Comparison of ENCODE assay signal across 17 mouse cellular contexts in genomic region chr16:10697861-10698659, GRCm38 (mm10).
DNase-seq lines count a peak whose midpoint lies in the region; ATAC-seq lines count a peak whose summit lies in the region.
"Had no signal": no experiment of that assay in that cellular context is flagged by ENCODE, and none has a peak within 500 bp of the region (broad histone marks: within the 10 kb centered on the region; RNA-seq: fewer than 3 reads in every experiment).

No protein-coding gene starts in this region.

- no peak for DNase-seq in forebrain, embryonic 10.5 days (ENCODE audit: extremely low spot score, low spot score)
- DNase-seq in forebrain, embryonic 14.5 days (ENCODE audit: low spot score), result no peak
- DNase-seq in lung, adult 18-20 months, result peak; percentile 38 to 59
- DNase-seq in lung, postnatal 10 days, result no peak
- peak; percentile 42 for DNase-seq in lung, postnatal 36 days
- DNase-seq in layer of hippocampus, adult 11-12 months (ENCODE audit: low spot score), result no peak
- DNase-seq in kidney, adult 9 months, result no peak
- DNase-seq: adrenal gland, postnatal 10 days; gastrocnemius, postnatal 14 days; heart, adult 2 months; retina, postnatal 1 day; right cerebral cortex, postnatal 4 days had no signal

- H3K27me3 ChIP-seq in forebrain, embryonic 10.5 days (ENCODE audit: poor library complexity, severe bottlenecking), result 0 out of 2 replicates have a peak, but pooled peaks cover 5% of the 10 kb centered on the region
- H3K27me3 ChIP-seq in forebrain, embryonic 14.5 days (replicated peaks; ENCODE audit: control insufficient read depth, insufficient read depth, low read length), result no peaks in the 10 kb centered on the region
- H3K27me3 ChIP-seq: hindbrain, embryonic 12.5 days; megakaryocyte, embryonic 14.5 days; midbrain, embryonic 15.5 days had no signal

- ATAC-seq in forebrain, embryonic 14.5 days, result no peak
- ATAC-seq: midbrain, embryonic 15.5 days had no signal

- H3K9ac ChIP-seq in forebrain, embryonic 14.5 days (ENCODE audit: low read length), result no peak overlapping the region
- H3K9ac ChIP-seq: hindbrain, embryonic 12.5 days; liver, embryonic 14.5 days; midbrain, embryonic 15.5 days had no signal

- peaks cover 31% of the 10 kb centered on the region for H3K4me1 ChIP-seq in forebrain, embryonic 10.5 days
- no peaks in the 10 kb centered on the region for H3K4me1 ChIP-seq in forebrain, embryonic 14.5 days (ENCODE audit: control insufficient read depth, insufficient read depth, low read length)
- H3K4me1 ChIP-seq: midbrain, embryonic 15.5 days had no signal

- H3K36me3 ChIP-seq in forebrain, embryonic 10.5 days (replicated peaks), result no peaks in the 10 kb centered on the region
- no peaks in the 10 kb centered on the region for H3K36me3 ChIP-seq in forebrain, embryonic 14.5 days (ENCODE audit: control insufficient read depth, insufficient read depth, low read length)
- H3K36me3 ChIP-seq: midbrain, embryonic 15.5 days had no signal

- H3K27ac ChIP-seq in forebrain, embryonic 10.5 days, result 0 out of 2 replicates have a peak overlapping the region, but pooled peaks have one; percentile 20
- no peak overlapping the region for H3K27ac ChIP-seq in forebrain, embryonic 14.5 days (ENCODE audit: low read depth, low read length)
- H3K27ac ChIP-seq: heart, adult 2 months; hindbrain, embryonic 12.5 days; kidney, postnatal 0 days; liver, embryonic 14.5 days; midbrain, embryonic 15.5 days had no signal

- no peak overlapping the region for H3K4me2 ChIP-seq in forebrain, embryonic 14.5 days (ENCODE audit: low read length)
- H3K4me2 ChIP-seq: hindbrain, embryonic 12.5 days; midbrain, embryonic 15.5 days had no signal

- H3K9me3 ChIP-seq in forebrain, embryonic 10.5 days, result no peaks in the 10 kb centered on the region
- H3K9me3 ChIP-seq in forebrain, embryonic 14.5 days (replicated peaks; ENCODE audit: control insufficient read depth, low read length), result no peaks in the 10 kb centered on the region
- H3K9me3 ChIP-seq: hindbrain, embryonic 12.5 days; megakaryocyte, embryonic 14.5 days; midbrain, embryonic 15.5 days had no signal

- WGBS in forebrain, embryonic 10.5 days, result 75% methylated on average over 6 of the region's 6 CpGs
- WGBS in forebrain, embryonic 14.5 days, result 69% methylated on average over 6 of the region's 6 CpGs

- no peak overlapping the region for H3K4me3 ChIP-seq in forebrain, embryonic 10.5 days
- no peak overlapping the region for H3K4me3 ChIP-seq in forebrain, embryonic 14.5 days (ENCODE audit: low read depth, low read length)
- H3K4me3 ChIP-seq: heart, adult 2 months; hindbrain, embryonic 12.5 days; megakaryocyte, embryonic 14.5 days; midbrain, embryonic 15.5 days had no signal

Comparison
In these comparisons a context has a peak if more than half of its experiments do, and no peak if none do; other contexts are left out.
1. DNase-seq: peak in lung, adult 18-20 months (2 of 2) and lung, postnatal 36 days (single experiment); none in forebrain, embryonic 10.5 days (single experiment), forebrain, embryonic 14.5 days (single experiment), lung, postnatal 10 days (single experiment), layer of hippocampus, adult 11-12 months (single experiment) and kidney, adult 9 months (single experiment).